Mouse (Mus musculus) right cerebral cortex, postnatal 25 days (tissue): ENCODE measurements at regions not wholly inside any gene's neighbourhood (a gene's known extent, or its start where the extent isn't known, plus 50 kb on each side); places are given as distances from the start of the nearest gene placed in this dataset.
A peak's percentile ranks its signal among the peaks of the same experiment; 100 is the strongest.

Source experiments
- DNase-seq: peaks from one replicate; pipeline ENCODE4 v3.0.0; 2022

GRCm38 (mm10) chr9:25951144-25951543 lies 469.8 kb downstream of the Eepd1 start:
- DNase-seq: no peak

GRCm38 (mm10) chr9:25959082-25959481 lies 477.7 kb downstream of the Eepd1 start:
- peak; percentile 4 for DNase-seq

GRCm38 (mm10) chr9:25985450-25985849 lies 504.1 kb downstream of the Eepd1 start:
- DNase-seq: no peak

- DNase-seq: no peak
These were observed 504.6 kb downstream of the Eepd1 start for GRCm38 (mm10) chr9:25985920-25986319.

GRCm38 (mm10) chr9:26001821-26002220 lies 520.5 kb downstream of the Eepd1 start:
- DNase-seq: no peak
